In genomic region chr5:81591481-81591880, GRCm38 (mm10) we compare ENCODE assay signal across 27 mouse cellular contexts.
"Had no signal": no experiment of that assay in that cellular context is flagged by ENCODE, and none has a peak within 500 bp of the region (broad histone marks: within the 10 kb centered on the region; RNA-seq: fewer than 3 reads in every experiment).

No protein-coding gene starts in this region.

- DNase-seq: gastrocnemius, postnatal 14 days; gastrocnemius, postnatal 36 days; heart, adult 11 months; heart, adult 2 months; heart, postnatal 14 days; heart, postnatal 36 days; kidney, adult 11 months; kidney, adult 2 months; kidney, adult 9 months; kidney, postnatal 14 days; kidney, postnatal 36 days; layer of hippocampus, adult 9-11 months; layer of hippocampus, postnatal 36 days; liver; liver, embryonic 13.5 days; liver, postnatal 0 days had no signal

- H3K4me1 ChIP-seq: hindbrain, embryonic 15.5 days; liver, embryonic 13.5 days; liver, embryonic 15.5 days had no signal

- H3K9ac ChIP-seq: heart, embryonic 13.5 days; heart, embryonic 15.5 days; hindbrain, embryonic 13.5 days; hindbrain, embryonic 15.5 days; kidney, embryonic 15.5 days; limb, embryonic 12.5 days; liver, embryonic 13.5 days; liver, embryonic 15.5 days; liver, postnatal 0 days had no signal

- H3K36me3 ChIP-seq: heart, embryonic 13.5 days; heart, embryonic 15.5 days; hindbrain, embryonic 13.5 days; hindbrain, embryonic 15.5 days; kidney, embryonic 15.5 days; limb, embryonic 10.5 days; limb, embryonic 12.5 days; liver, embryonic 13.5 days; liver, embryonic 15.5 days had no signal

- H3K27ac ChIP-seq: heart, adult 2 months; heart, embryonic 13.5 days; heart, embryonic 15.5 days; hindbrain, embryonic 13.5 days; hindbrain, embryonic 15.5 days; hindbrain, postnatal 0 days; kidney, embryonic 15.5 days; kidney, postnatal 0 days; limb, embryonic 10.5 days; limb, embryonic 12.5 days; liver, embryonic 13.5 days; liver, embryonic 15.5 days had no signal

- H3K9me3 ChIP-seq: heart, embryonic 13.5 days; heart, embryonic 15.5 days; hindbrain, embryonic 13.5 days; hindbrain, embryonic 15.5 days; kidney, embryonic 15.5 days; limb, embryonic 10.5 days; limb, embryonic 12.5 days; liver, embryonic 13.5 days; liver, embryonic 15.5 days had no signal

- ATAC-seq: hindbrain, postnatal 0 days; intestine, embryonic 16.5 days; liver, postnatal 0 days had no signal

- H3K4me3 ChIP-seq: heart, adult 2 months; heart, embryonic 13.5 days; heart, embryonic 15.5 days; hindbrain, embryonic 13.5 days; hindbrain, embryonic 15.5 days; kidney, embryonic 15.5 days; limb, embryonic 10.5 days; limb, embryonic 12.5 days; liver, embryonic 13.5 days; liver, embryonic 15.5 days had no signal
